8 mouse cellular contexts compared by ENCODE assay signal in genomic region chr13:73603522-73604155, GRCm38 (mm10). TPM values are rescaled to one million over a fixed set of nuclear protein-coding genes. Genes with fewer than 3 reads are reported as not detected.
DNase-seq lines count a peak whose midpoint lies in the region; ATAC-seq lines count a peak whose summit lies in the region.

Gene Clptm1l (plus strand): TSS chr13:73604006.

- peak within 1 kb of the TSS; percentile 91 for H3K27ac ChIP-seq in brown adipose tissue, adult 24 weeks (replicated peaks; ENCODE audit: low read depth, low read length)
- H3K27ac ChIP-seq in heart, embryonic 13.5 days (replicated peaks) = peak within 1 kb of the TSS; percentile 83
- peak within 1 kb of the TSS; percentile 78 for H3K27ac ChIP-seq in liver, embryonic 12.5 days
- peak within 1 kb of the TSS; percentile 80 for H3K27ac ChIP-seq in stomach, embryonic 15.5 days

- peak within 1 kb of the TSS; percentile 92 for H3K9ac ChIP-seq in heart, embryonic 13.5 days
- peak within 1 kb of the TSS; percentile 85 for H3K9ac ChIP-seq in liver, embryonic 12.5 days
- H3K9ac ChIP-seq in stomach, embryonic 15.5 days = peak within 1 kb of the TSS; percentile 82

- ATAC-seq in heart, embryonic 13.5 days (ENCODE audit: extremely low read depth, insufficient number of reproducible peaks, low FRiP score, low TSS enrichment) = peak; percentile 90
- peak; percentile 96 for ATAC-seq in liver, embryonic 12.5 days
- ATAC-seq in stomach, embryonic 15.5 days (ENCODE audit: insufficient read depth, low FRiP score, low read depth) = peak; percentile 97

- peaks cover 32% of the 10 kb centered on the region for H3K36me3 ChIP-seq in heart, embryonic 13.5 days
- H3K36me3 ChIP-seq in liver, embryonic 12.5 days = peaks cover 34% of the 10 kb centered on the region
- peaks cover 18% of the 10 kb centered on the region for H3K36me3 ChIP-seq in stomach, embryonic 15.5 days

- peak within 1 kb of the TSS; percentile 80 for H3K4me2 ChIP-seq in heart, embryonic 13.5 days
- H3K4me2 ChIP-seq in liver, embryonic 12.5 days = peak within 1 kb of the TSS; percentile 91
- H3K4me2 ChIP-seq in stomach, embryonic 15.5 days = peak within 1 kb of the TSS; percentile 88

- H3K9me3 ChIP-seq in heart, embryonic 13.5 days = no peaks in the 10 kb centered on the region
- H3K9me3 ChIP-seq in liver, embryonic 12.5 days (replicated peaks) = no peaks in the 10 kb centered on the region
- H3K9me3 ChIP-seq in stomach, embryonic 15.5 days = no peaks in the 10 kb centered on the region

- peaks cover 6% of the 10 kb centered on the region; the same call in 1 of the 2 replicates for H3K27me3 ChIP-seq in heart, embryonic 13.5 days (replicated peaks)
- peaks cover 5% of the 10 kb centered on the region; the same call in 1 of the 2 replicates for H3K27me3 ChIP-seq in liver, embryonic 12.5 days (replicated peaks)
- no peaks in the 10 kb centered on the region for H3K27me3 ChIP-seq in stomach, embryonic 15.5 days (replicated peaks)

- peak; percentile 96 for DNase-seq in CD4-positive, CD25-positive, alpha-beta regulatory T cell, adult 2 months (ENCODE audit: low read depth, low spot score)
- peak; percentile 36 for DNase-seq in fat pad, adult 2 months (ENCODE audit: extremely low read depth, low read depth, low spot score)
- DNase-seq in kidney, postnatal 10 days = peak; percentile 99
- peak; percentile 90 to 92 for DNase-seq in natural killer cell, adult 2 months (ENCODE audit: low spot score in 2 of 2)

- peaks cover 8% of the 10 kb centered on the region for H3K4me1 ChIP-seq in brown adipose tissue, adult 24 weeks (ENCODE audit: control insufficient read depth, insufficient read depth, insufficient read length, low read length)
- peaks cover 19% of the 10 kb centered on the region for H3K4me1 ChIP-seq in heart, embryonic 13.5 days
- peaks cover 26% of the 10 kb centered on the region for H3K4me1 ChIP-seq in liver, embryonic 12.5 days
- peaks cover 11% of the 10 kb centered on the region for H3K4me1 ChIP-seq in stomach, embryonic 15.5 days

- WGBS in heart, embryonic 13.5 days = under 1% methylated on average over 51 of the region's 53 CpGs
- WGBS in liver, embryonic 12.5 days (ENCODE audit: insufficient replicate concordance) = under 1% methylated on average over 53 of the region's 53 CpGs
- under 1% methylated on average over 53 of the region's 53 CpGs for WGBS in stomach, embryonic 15.5 days

- peak within 1 kb of the TSS; percentile 99 for H3K4me3 ChIP-seq in brown adipose tissue, adult 24 weeks (ENCODE audit: insufficient read depth, low read depth, low read length)
- H3K4me3 ChIP-seq in heart, embryonic 13.5 days = peak within 1 kb of the TSS; percentile 79
- peak within 1 kb of the TSS; percentile 80 for H3K4me3 ChIP-seq in liver, embryonic 12.5 days
- peak within 1 kb of the TSS; percentile 89 for H3K4me3 ChIP-seq in stomach, embryonic 15.5 days (replicated peaks)

RNA-seq across cellular contexts. Expression of gene Clptm1l, which starts in this region (rescaled TPM):
- 79.5 and 95.2 TPM in 2 replicates for polyA plus RNA-seq in brown adipose tissue, adult 24 weeks (2012; ENCODE audit: insufficient read depth, insufficient read length, missing spikeins)
- polyA plus RNA-seq in heart, embryonic 13.5 days (2015; fragmentation: Nextera tagmentation; extraction: Ambion mirVana) = 93.5 and 111 TPM in 2 replicates
- polyA plus RNA-seq in liver, embryonic 12.5 days (2016; fragmentation: Nextera tagmentation; extraction: Ambion mirVana) = 116 and 124 TPM in 2 replicates
- polyA plus RNA-seq in stomach, embryonic 15.5 days (2015; fragmentation: Nextera tagmentation; extraction: Ambion mirVana) = 148 and 151 TPM in 2 replicates

Comparison
In these comparisons a context has a peak if more than half of its experiments do, and no peak if none do; other contexts are left out.
1. Peak in every context shown above with its lines: DNase-seq, ATAC-seq, H3K4me3 ChIP-seq and H3K27ac ChIP-seq.
2. DNase-seq: peak in every context shown above with its lines; median percentile 99 in kidney, postnatal 10 days; 96 in CD4-positive, CD25-positive, alpha-beta regulatory T cell, adult 2 months; 91 in natural killer cell, adult 2 months; 36 in fat pad, adult 2 months.